Mouse (Mus musculus) left cerebral cortex, postnatal 4 days (tissue): ENCODE data around the gene Vmn2r45. TPM values are rescaled to one million over a fixed set of nuclear protein-coding genes. Genes with fewer than 3 reads are reported as not detected.
"Not testable (repeated sequence)": the region's sequence is repeated elsewhere in the genome, so short reads cannot be mapped to it uniquely, and the experiment has no call there.

Source experiments
- DNase-seq: peaks from one replicate; pipeline ENCODE4 v3.0.0-alpha.2; 2022
- intact Hi-C: fragments of 180-260 bp; cut with DNase I; formaldehyde crosslinking; loops from one replicate; pipeline ENCODE4 v1.15.1; 2025
- total RNA-seq, 2 experiments: library from RNA; stranded (reverse); gene quantifications; 2 replicates each; pipeline ENCODE4 v1.2.3; 2021

The Vmn2r45 gene
- total RNA-seq = not detected

DNA sequence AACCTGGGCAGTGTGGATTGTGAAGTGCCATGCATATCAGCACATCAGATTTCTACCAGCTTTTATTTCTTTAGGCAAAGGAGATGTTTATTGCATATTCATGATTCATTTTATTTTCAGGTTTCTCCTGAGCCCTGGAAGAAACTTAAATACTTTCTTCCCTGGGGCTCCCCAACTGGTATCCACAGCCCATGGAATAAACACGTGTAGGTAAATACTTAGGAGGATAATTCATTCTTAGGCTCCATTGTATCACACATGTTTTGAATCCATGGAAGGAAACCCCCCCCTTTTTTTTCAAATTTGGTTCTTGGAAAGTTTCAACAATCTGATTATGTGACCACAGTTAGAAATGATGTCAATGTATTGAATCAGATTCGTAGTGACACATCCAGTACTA, at the start of gene Vmn2r45:
Gene Vmn2r45, minus strand, starts transcription at position 101 of the 400 bp plus-strand sequence.
- DNase-seq, intact Hi-C loops: not testable (repeated sequence)

Other genes starting within 250 kb of the Vmn2r45 start
- gene Vmn2r43, start 228.5 kb downstream of the Vmn2r45 start, total RNA-seq = not detected
- not detected for gene Vmn2r44, start 105.7 kb downstream of the Vmn2r45 start, total RNA-seq